Mouse (Mus musculus): Measurements from ENCODE around the gene Ptger1.

DNA sequence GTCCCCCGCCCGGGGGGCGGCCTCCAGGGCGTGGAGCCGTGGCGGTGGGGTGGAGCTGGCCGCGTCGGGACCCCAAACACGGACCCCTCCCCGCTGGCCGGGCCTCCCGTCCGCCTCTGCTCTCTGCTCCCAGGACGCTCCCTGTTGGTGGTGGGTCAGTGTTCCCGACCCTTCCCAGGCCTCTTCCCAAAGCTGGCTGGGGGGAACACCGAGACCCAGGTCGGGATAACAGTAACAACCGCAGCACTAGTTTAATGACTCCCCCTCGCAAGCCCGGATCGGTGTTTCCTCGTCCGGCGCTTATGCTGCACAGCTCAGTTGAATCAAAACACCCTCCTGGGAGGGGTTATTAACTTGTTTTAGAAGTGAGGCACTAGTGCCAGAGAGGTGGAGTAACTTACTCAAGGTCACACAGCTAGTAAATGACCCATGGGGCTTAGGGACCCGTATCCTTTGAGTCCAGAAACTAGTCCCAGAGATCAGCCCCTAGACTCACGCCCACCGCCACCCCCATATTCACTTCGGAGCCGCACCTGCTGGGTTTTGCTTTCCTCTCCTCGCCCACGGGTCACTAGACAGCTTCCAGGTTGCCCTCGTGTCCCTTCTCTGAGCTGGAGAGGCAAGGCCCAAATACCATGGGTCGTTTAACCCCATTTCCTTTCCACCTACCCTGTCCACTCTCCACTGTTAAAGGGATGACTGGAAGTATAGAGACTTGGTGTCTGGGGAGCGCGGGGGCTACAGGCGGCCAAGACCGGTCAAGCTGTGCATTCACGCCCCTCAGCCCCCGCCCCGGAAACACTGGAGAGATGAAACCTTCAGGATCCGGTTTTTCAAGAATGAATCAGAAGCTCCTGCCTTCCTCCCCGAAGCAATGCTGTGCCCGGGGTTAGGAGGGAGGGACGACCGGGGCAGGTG lies 13.5 kb upstream of the Ptger1 start:
- TF ChIP-seq CTCF (conservative IDR thresholded peaks at IDR 0.05; ENCODE audit: insufficient read depth, insufficient read length, low read depth, low read length): no peak
- no peak for TF ChIP-seq POLR2A (IDR thresholded peaks at IDR 0.05; ENCODE audit: low read depth, low read length)

Measured in kidney, adult 2 months (tissue).